Mouse (Mus musculus): ENCODE results near the gene R3hdm1. TPM values are rescaled to one million over a fixed set of nuclear protein-coding genes. Genes with fewer than 3 reads are reported as not detected.

Gene R3hdm1
- polyA plus RNA-seq (2012; ENCODE audit: insufficient read depth, insufficient read length, low replicate concordance, missing spikeins), result 228 and 834 TPM in 2 replicates

- Histone ChIP-seq H3K4me3 (ENCODE audit: insufficient read depth, low read depth, low read length) (peak within 1 kb of the TSS; percentile 66), H3K27ac (ENCODE audit: insufficient read depth, low read depth, low read length) (peak within 1 kb of the TSS; percentile 96), H3K4me1 (ENCODE audit: control insufficient read depth, insufficient read depth, low read length) (no peaks in the 10 kb centered on the region)
- under 1% methylated on average over 43 of the region's 43 CpGs for WGBS
- TF ChIP-seq CTCF (IDR thresholded peaks at IDR 0.05; ENCODE audit: insufficient read depth, low read depth, low read length) (no peak), POLR2A (IDR thresholded peaks at IDR 0.05; ENCODE audit: insufficient read depth, low read depth, low read length) (peak; percentile 47; the same call in 1 of the 2 replicates)
Measured at GRCm38 (mm10) chr1:128102641-128103461, at the start of gene R3hdm1, which contains the start of gene Zranb3. Gene R3hdm1 (plus strand): TSS chr1:128103301. Gene Zranb3 (minus strand): TSS chr1:128103047.

- Histone ChIP-seq H3K4me3 (ENCODE audit: insufficient read depth, low read depth, low read length) (no peak overlapping the region), H3K4me1 (ENCODE audit: control insufficient read depth, insufficient read depth, low read length) (peaks cover 5% of the 10 kb centered on the region), H3K27ac (ENCODE audit: insufficient read depth, low read depth, low read length) (no peak overlapping the region)
- TF ChIP-seq POLR2A (IDR thresholded peaks at IDR 0.05; ENCODE audit: insufficient read depth, low read depth, low read length) (no peak), CTCF (IDR thresholded peaks at IDR 0.05; ENCODE audit: insufficient read depth, low read depth, low read length) (no peak)
- 97% methylated on average over 4 of the region's 4 CpGs for WGBS
Measured at GRCm38 (mm10) chr1:128057269-128057668, 45.8 kb upstream of the R3hdm1 start.

GRCm38 (mm10) chr1:128058625-128059024 is 44.5 kb upstream of the R3hdm1 start:
- Histone ChIP-seq H3K27ac (ENCODE audit: insufficient read depth, low read depth, low read length) (no peak overlapping the region), H3K4me1 (ENCODE audit: control insufficient read depth, insufficient read depth, low read length) (peaks cover 5% of the 10 kb centered on the region), H3K4me3 (ENCODE audit: insufficient read depth, low read depth, low read length) (no peak overlapping the region)
- 77% methylated on average over 5 of the region's 5 CpGs for WGBS
- TF ChIP-seq CTCF (IDR thresholded peaks at IDR 0.05; ENCODE audit: insufficient read depth, low read depth, low read length) (no peak), POLR2A (IDR thresholded peaks at IDR 0.05; ENCODE audit: insufficient read depth, low read depth, low read length) (no peak)

DNA sequence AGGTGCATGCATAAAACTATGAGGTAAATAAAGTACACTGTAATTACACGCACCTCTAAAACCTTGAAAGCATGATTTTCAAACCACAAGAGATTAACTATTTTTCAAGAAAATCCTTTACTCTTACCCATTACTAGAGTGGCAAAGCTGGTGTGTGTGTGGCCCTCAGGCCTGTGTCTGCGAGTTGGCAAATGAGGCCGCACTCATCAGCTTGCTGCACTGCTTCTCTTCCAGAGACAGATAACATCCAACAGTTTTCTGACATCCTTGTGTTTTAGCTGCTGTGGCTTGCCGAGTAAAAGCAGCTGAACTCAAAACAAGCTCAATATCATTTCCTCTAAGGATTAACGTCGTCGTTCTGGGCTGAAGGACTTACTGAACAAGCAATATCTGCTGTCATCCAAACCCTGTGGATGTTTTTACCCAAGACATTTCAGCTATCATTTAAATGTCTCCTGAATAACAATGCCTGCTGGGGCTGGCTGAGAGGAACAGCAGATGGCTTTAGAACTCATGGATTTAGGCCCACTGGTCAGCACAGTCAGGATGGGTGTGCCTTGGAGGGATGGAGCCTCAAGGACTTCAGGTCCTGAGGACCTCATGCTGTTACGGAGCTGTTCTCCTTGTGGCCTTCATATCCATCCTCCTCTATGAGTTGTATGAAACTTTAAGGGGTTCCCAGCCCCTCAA is 42.3 kb upstream of the R3hdm1 start:
- 64% methylated on average over 8 of the region's 8 CpGs for WGBS
- Histone ChIP-seq H3K4me3 (ENCODE audit: insufficient read depth, low read depth, low read length) (no peak overlapping the region), H3K4me1 (ENCODE audit: control insufficient read depth, insufficient read depth, low read length) (peaks cover 5% of the 10 kb centered on the region), H3K27ac (ENCODE audit: insufficient read depth, low read depth, low read length) (peak overlapping the region; percentile 67)
- TF ChIP-seq CTCF (IDR thresholded peaks at IDR 0.05; ENCODE audit: insufficient read depth, low read depth, low read length) (no peak), POLR2A (IDR thresholded peaks at IDR 0.05; ENCODE audit: insufficient read depth, low read depth, low read length) (no peak)

- Histone ChIP-seq H3K4me3 (ENCODE audit: insufficient read depth, low read depth, low read length) (no peak overlapping the region), H3K27ac (ENCODE audit: insufficient read depth, low read depth, low read length) (peak overlapping the region; percentile 67), H3K4me1 (ENCODE audit: control insufficient read depth, insufficient read depth, low read length) (peaks cover 5% of the 10 kb centered on the region)
- TF ChIP-seq POLR2A (IDR thresholded peaks at IDR 0.05; ENCODE audit: insufficient read depth, low read depth, low read length), result no peak
- TF ChIP-seq CTCF (IDR thresholded peaks at IDR 0.05; ENCODE audit: insufficient read depth, low read depth, low read length), result no peak
- WGBS, result 70% methylated on average over 1 of the region's 1 CpGs
Measured at GRCm38 (mm10) chr1:128061401-128061800, 41.7 kb upstream of the R3hdm1 start.

- Histone ChIP-seq H3K4me1 (ENCODE audit: control insufficient read depth, insufficient read depth, low read length) (peaks cover 5% of the 10 kb centered on the region), H3K4me3 (ENCODE audit: insufficient read depth, low read depth, low read length) (no peak overlapping the region), H3K27ac (ENCODE audit: insufficient read depth, low read depth, low read length) (no peak overlapping the region)
- 84% methylated on average over 1 of the region's 1 CpGs for WGBS
- TF ChIP-seq CTCF (IDR thresholded peaks at IDR 0.05; ENCODE audit: insufficient read depth, low read depth, low read length) (no peak), POLR2A (IDR thresholded peaks at IDR 0.05; ENCODE audit: insufficient read depth, low read depth, low read length) (no peak)
Measured at GRCm38 (mm10) chr1:128062167-128062566, 40.9 kb upstream of the R3hdm1 start.

GRCm38 (mm10) chr1:128064716-128065115 is 38.4 kb upstream of the R3hdm1 start:
- Histone ChIP-seq H3K4me3 (ENCODE audit: insufficient read depth, low read depth, low read length) (no peak overlapping the region), H3K4me1 (ENCODE audit: control insufficient read depth, insufficient read depth, low read length) (peaks cover 5% of the 10 kb centered on the region), H3K27ac (ENCODE audit: insufficient read depth, low read depth, low read length) (no peak overlapping the region)
- 91% methylated on average over 6 of the region's 6 CpGs for WGBS
- TF ChIP-seq CTCF (IDR thresholded peaks at IDR 0.05; ENCODE audit: insufficient read depth, low read depth, low read length), result no peak
- no peak for TF ChIP-seq POLR2A (IDR thresholded peaks at IDR 0.05; ENCODE audit: insufficient read depth, low read depth, low read length)

DNA sequence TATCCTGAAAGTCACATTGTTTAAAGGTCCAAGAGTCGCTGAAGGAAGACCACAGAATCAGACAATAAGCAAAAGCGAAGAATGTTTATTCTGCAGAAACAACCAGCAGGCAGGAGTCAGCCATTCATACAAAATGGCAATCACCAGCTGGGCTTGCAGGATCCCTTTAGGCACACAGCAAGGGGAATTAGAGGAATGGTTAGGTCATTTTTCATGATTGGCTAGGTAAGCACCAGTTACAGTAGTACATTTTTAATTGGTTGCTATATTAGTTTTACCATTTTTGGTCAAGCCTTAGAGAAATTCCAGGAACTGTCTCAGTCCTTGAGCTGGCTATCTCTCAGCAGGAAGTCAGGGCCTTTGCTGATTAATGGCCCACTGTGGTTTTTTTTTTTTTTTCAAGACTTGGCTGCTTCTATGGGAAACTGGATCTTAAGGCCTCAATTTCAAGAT is 34.1 kb upstream of the R3hdm1 start:
- no peak for TF ChIP-seq POLR2A (IDR thresholded peaks at IDR 0.05; ENCODE audit: insufficient read depth, low read depth, low read length)
- no peak for TF ChIP-seq CTCF (IDR thresholded peaks at IDR 0.05; ENCODE audit: insufficient read depth, low read depth, low read length)
- Histone ChIP-seq H3K4me1 (ENCODE audit: control insufficient read depth, insufficient read depth, low read length) (no peaks in the 10 kb centered on the region), H3K27ac (ENCODE audit: insufficient read depth, low read depth, low read length) (no peak overlapping the region), H3K4me3 (ENCODE audit: insufficient read depth, low read depth, low read length) (no peak overlapping the region)
- WGBS, result 95% methylated on average over 2 of the region's 2 CpGs

DNA sequence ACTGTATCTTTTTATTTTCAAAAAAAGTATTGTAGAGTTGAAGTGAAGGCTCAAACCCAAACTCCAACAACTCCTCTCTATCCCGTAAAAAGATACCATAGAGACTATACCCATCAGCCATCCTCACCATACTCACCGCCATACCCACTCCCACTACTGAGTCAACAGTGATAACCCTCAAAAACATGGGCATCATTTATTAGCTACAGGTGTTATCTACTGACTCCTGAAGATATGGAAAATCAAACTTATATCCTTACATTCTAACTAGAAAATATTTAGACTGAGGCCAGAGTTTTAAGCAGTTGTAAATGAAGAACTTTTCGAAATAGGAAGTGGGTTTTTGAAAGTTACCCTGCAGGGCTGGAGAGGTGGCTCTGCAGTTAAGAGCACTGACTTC is 33.1 kb upstream of the R3hdm1 start:
- H3K4me3 ChIP-seq (ENCODE audit: insufficient read depth, low read depth, low read length), result no peak overlapping the region
- H3K4me1 ChIP-seq (ENCODE audit: control insufficient read depth, insufficient read depth, low read length), result no peaks in the 10 kb centered on the region
- WGBS, result 99% methylated on average over 3 of the region's 3 CpGs
- H3K27ac ChIP-seq (ENCODE audit: insufficient read depth, low read depth, low read length), result no peak overlapping the region
- TF ChIP-seq CTCF (IDR thresholded peaks at IDR 0.05; ENCODE audit: insufficient read depth, low read depth, low read length) (no peak), POLR2A (IDR thresholded peaks at IDR 0.05; ENCODE audit: insufficient read depth, low read depth, low read length) (no peak)

Measured in olfactory bulb, adult 2 months (tissue).